In genomic region chr7:110782845-110783478, GRCm38 (mm10) we compare ENCODE assay signal across 13 mouse cellular contexts. TPM values are rescaled to one million over a fixed set of nuclear protein-coding genes. Genes with fewer than 3 reads are reported as not detected.
DNase-seq lines count a peak whose midpoint lies in the region; ATAC-seq and TF ChIP-seq lines count a peak whose summit lies in the region.
"Had no signal": no experiment of that assay in that cellular context is flagged by ENCODE, and none has a peak within 500 bp of the region (broad histone marks: within the 10 kb centered on the region; RNA-seq: fewer than 3 reads in every experiment).

No protein-coding gene starts in this region.

- no peak for ATAC-seq in liver, embryonic 15.5 days (ENCODE audit: insufficient read depth)
- no peak for ATAC-seq in liver, embryonic 12.5 days
- ATAC-seq: hindbrain, embryonic 16.5 days had no signal

- peak overlapping the region; percentile 77 for H3K27ac ChIP-seq in gastrocnemius, adult 2 months
- H3K27ac ChIP-seq in liver, embryonic 15.5 days (replicated peaks): 0 out of 2 replicates have a peak overlapping the region, but pooled peaks have one; percentile 10
- no peak overlapping the region for H3K27ac ChIP-seq in liver, embryonic 12.5 days
- peak overlapping the region; percentile 98 for H3K27ac ChIP-seq in brown adipose tissue, adult 24 weeks (replicated peaks; ENCODE audit: low read depth, low read length)
- H3K27ac ChIP-seq: forebrain, embryonic 12.5 days had no signal

- H3K4me2 ChIP-seq in liver, embryonic 15.5 days: no peak overlapping the region
- no peak overlapping the region for H3K4me2 ChIP-seq in liver, embryonic 12.5 days
- H3K4me2 ChIP-seq: embryonic facial prominence, embryonic 13.5 days; forebrain, embryonic 12.5 days; midbrain, embryonic 11.5 days had no signal

- peaks cover 71% of the 10 kb centered on the region for H3K36me3 ChIP-seq in liver, embryonic 15.5 days (replicated peaks)
- peaks cover 87% of the 10 kb centered on the region for H3K36me3 ChIP-seq in liver, embryonic 12.5 days
- H3K36me3 ChIP-seq: embryonic facial prominence, embryonic 13.5 days; forebrain, embryonic 12.5 days had no signal

- H3K4me3 ChIP-seq in gastrocnemius, adult 2 months: no peak overlapping the region
- H3K4me3 ChIP-seq in liver, embryonic 15.5 days (replicated peaks): no peak overlapping the region
- H3K4me3 ChIP-seq in liver, embryonic 12.5 days: no peak overlapping the region
- no peak overlapping the region for H3K4me3 ChIP-seq in brown adipose tissue, adult 24 weeks (ENCODE audit: insufficient read depth, low read depth, low read length)
- H3K4me3 ChIP-seq: embryonic facial prominence, embryonic 13.5 days; forebrain, embryonic 12.5 days had no signal

- no peak overlapping the region for H3K9ac ChIP-seq in liver, embryonic 15.5 days
- no peak overlapping the region for H3K9ac ChIP-seq in liver, embryonic 12.5 days
- H3K9ac ChIP-seq: embryonic facial prominence, embryonic 13.5 days; forebrain, embryonic 12.5 days had no signal

- peaks cover 72% of the 10 kb centered on the region for H3K4me1 ChIP-seq in liver, embryonic 15.5 days (replicated peaks)
- H3K4me1 ChIP-seq in liver, embryonic 12.5 days: peaks cover 67% of the 10 kb centered on the region
- peaks cover 70% of the 10 kb centered on the region for H3K4me1 ChIP-seq in brown adipose tissue, adult 24 weeks (ENCODE audit: control insufficient read depth, insufficient read depth, insufficient read length, low read length)
- H3K4me1 ChIP-seq: forebrain, embryonic 12.5 days had no signal

- H3K27me3 ChIP-seq in liver, embryonic 15.5 days: no peaks in the 10 kb centered on the region
- no peaks in the 10 kb centered on the region for H3K27me3 ChIP-seq in liver, embryonic 12.5 days (replicated peaks)
- H3K27me3 ChIP-seq: embryonic facial prominence, embryonic 13.5 days; forebrain, embryonic 12.5 days had no signal

- no peak for TF ChIP-seq CTCF in gastrocnemius, adult 2 months (IDR thresholded peaks at IDR 0.05)

- intact Hi-C loops in gastrocnemius, adult 2 months (cut with DNase I): no loop called here
- intact Hi-C loops in gastrocnemius, postnatal 36 days (cut with DNase I): no loop called here
- intact Hi-C loops in left cerebral cortex, postnatal 4 days (cut with DNase I): no loop called here

- WGBS in liver, embryonic 15.5 days (ENCODE audit: insufficient replicate concordance): 77% methylated on average over 10 of the region's 10 CpGs
- WGBS in liver, embryonic 12.5 days (ENCODE audit: insufficient replicate concordance): 76% methylated on average over 10 of the region's 10 CpGs

- no peaks in the 10 kb centered on the region for H3K9me3 ChIP-seq in liver, embryonic 15.5 days (replicated peaks)
- no peaks in the 10 kb centered on the region for H3K9me3 ChIP-seq in liver, embryonic 12.5 days (replicated peaks)
- H3K9me3 ChIP-seq: embryonic facial prominence, embryonic 13.5 days; forebrain, embryonic 12.5 days had no signal

- DNase-seq in gastrocnemius, adult 2 months: no peak
- DNase-seq in gastrocnemius, postnatal 36 days: no peak
- DNase-seq in retina, embryonic 14.5 days (ENCODE audit: low spot score): peak; percentile 46
- DNase-seq in left cerebral cortex, postnatal 4 days: no peak
- DNase-seq: adrenal gland, postnatal 25 days; thymus, postnatal 4 days had no signal

RNA-seq across cellular contexts. Expression of gene Ampd3, which starts 15.0 kb away (rescaled TPM):
- 10 to 100 TPM in 1 of 2 experiments, 1 to 10 TPM in 1; 7.6 to 16.6 TPM for total RNA-seq in gastrocnemius, adult 2 months (2021)
- total RNA-seq in gastrocnemius, postnatal 36 days (2021): 1 to 10 TPM; 6.0 to 9.8 TPM
- 28.0 and 30.8 TPM in 2 replicates for polyA plus RNA-seq in liver, embryonic 15.5 days (2015; fragmentation: Nextera tagmentation; extraction: Ambion mirVana)
- polyA plus RNA-seq in liver, embryonic 12.5 days (2016; fragmentation: Nextera tagmentation; extraction: Ambion mirVana): 33.7 and 34.2 TPM in 2 replicates
- polyA plus RNA-seq in brown adipose tissue, adult 24 weeks (2012; ENCODE audit: insufficient read depth, insufficient read length, missing spikeins): 22.4 and 30.0 TPM in 2 replicates
- total RNA-seq in left cerebral cortex, postnatal 4 days (2021): 10 to 100 TPM; 18.5 to 19.5 TPM
